Mouse (Mus musculus) hindbrain, embryonic 15.5 days (tissue): ENCODE results near the gene Camta1. TPM values are rescaled to one million over a fixed set of nuclear protein-coding genes. Genes with fewer than 3 reads are reported as not detected.

ENCODE experiments used
- ATAC-seq: fragments of 200-750 bp; cut with Nextera tagmentation; 2 replicates; pipeline ENCODE4 v1.8.0; 2017; ENCODE audit warnings: low read depth, moderate number of reproducible peaks, moderate TSS enrichment; ENCODE audit not compliant: low FRiP score
- H3K27ac ChIP-seq: fragments of 300-500 bp; sonication (generic); replicated peaks from 2 replicates; pipeline ENCODE4 v1.5.1; 2015; ENCODE audit warnings: mild to moderate bottlenecking, inconsistent platforms
- H3K27me3 ChIP-seq: fragments of 300-500 bp; sonication (generic); 2 replicates; pipeline ENCODE4 v1.6.1; 2015; ENCODE audit warnings: control low read depth, inconsistent platforms
- H3K36me3 ChIP-seq: fragments of 300-500 bp; sonication (generic); 2 replicates; pipeline ENCODE4 v1.6.1; 2015; ENCODE audit warnings: control low read depth, inconsistent platforms
- H3K4me1 ChIP-seq: fragments of 300-500 bp; sonication (generic); replicated peaks from 2 replicates; pipeline ENCODE4 v1.6.1; 2015; ENCODE audit warnings: control low read depth, inconsistent platforms
- H3K4me2 ChIP-seq: fragments of 300-500 bp; sonication (generic); 2 replicates; pipeline ENCODE4 v1.6.1; 2015; ENCODE audit warnings: moderate library complexity, mild to moderate bottlenecking, inconsistent platforms
- H3K4me3 ChIP-seq: fragments of 300-500 bp; sonication (generic); 2 replicates; pipeline ENCODE4 v1.5.1; 2015; ENCODE audit warnings: mild to moderate bottlenecking, inconsistent platforms
- H3K9ac ChIP-seq: fragments of 300-500 bp; sonication (generic); 2 replicates; pipeline ENCODE4 v1.6.1; 2015; ENCODE audit warnings: inconsistent platforms
- H3K9me3 ChIP-seq: fragments of 300-500 bp; sonication (generic); 2 replicates; pipeline ENCODE4 v1.6.1; 2016; ENCODE audit warnings: control low read depth, inconsistent platforms
- WGBS: fragments of 180-500 bp; shearing (Covaris S2); methylation state at CpG from one replicate; pipeline ENCODE4 v1.1.7; 2015; 5-methylcytosine and 5-hydroxymethylcytosine counted together
- polyA plus RNA-seq: library from polyadenylated mRNA; unstranded; fragments of >200 nt; fragmentation: Nextera tagmentation; extraction: Ambion mirVana; gene quantifications from 2 replicates; pipeline ENCODE4 v1.2.1, GENCODE M21; 2015

The Camta1 gene
- polyA plus RNA-seq, 1 experiment from 2014 or later, result 150 TPM

DNA sequence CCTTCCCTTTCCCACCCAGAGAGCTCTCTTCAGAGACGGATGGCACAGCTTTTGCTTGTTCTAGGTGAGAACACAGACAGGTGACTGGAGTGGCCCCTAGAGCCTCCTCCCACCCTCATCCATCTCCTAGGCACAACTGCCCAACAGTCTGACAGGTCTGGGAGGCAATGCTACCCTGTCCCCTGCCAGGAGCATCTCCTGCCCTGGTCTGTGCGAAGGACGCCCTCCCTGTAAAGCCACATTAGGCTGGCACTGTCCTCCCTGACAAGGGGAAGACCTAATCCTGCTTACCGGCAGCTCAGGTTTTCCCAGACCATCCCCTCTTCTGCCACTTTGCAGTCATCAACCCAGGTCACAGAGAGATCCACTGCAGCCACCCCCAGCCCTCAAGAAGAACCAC is 206.4 kb downstream of the Camta1 start:
- Histone ChIP-seq H3K9ac (no peak overlapping the region), H3K27ac (peak overlapping the region; percentile 56; the same call in 1 of the 2 replicates)

DNA sequence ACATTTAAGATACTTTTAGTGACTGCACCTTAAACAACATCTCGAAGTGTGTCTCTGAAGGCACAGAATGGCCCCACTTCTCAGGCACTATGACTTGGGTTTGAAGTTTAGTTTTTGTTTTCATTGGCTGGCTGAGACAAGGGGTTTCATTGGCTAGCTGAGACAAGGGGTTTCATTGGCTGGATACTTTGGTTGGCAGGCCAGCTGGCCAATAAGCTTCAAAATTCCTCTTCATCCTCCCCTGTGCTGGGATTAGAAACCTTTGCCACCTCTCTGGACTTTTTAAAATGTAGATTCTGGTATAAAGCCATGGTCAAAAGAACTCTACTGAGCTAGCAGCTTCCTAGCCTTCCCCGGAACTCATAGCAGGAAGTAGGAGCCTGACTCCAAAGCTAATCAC is 219.3 kb downstream of the Camta1 start:
- Histone ChIP-seq H3K27ac (no peak overlapping the region), H3K4me2 (no peak overlapping the region), H3K27me3 (no peaks in the 10 kb centered on the region), H3K9ac (no peak overlapping the region), H3K9me3 (no peaks in the 10 kb centered on the region), H3K4me3 (no peak overlapping the region), H3K36me3 (no peaks in the 10 kb centered on the region), H3K4me1 (peaks cover 26% of the 10 kb centered on the region)
- ATAC-seq, result no peak
- WGBS, result 89% methylated on average over 2 of the region's 2 CpGs

More for the DNA sequence above, 206.4 kb downstream of the Camta1 start:
- no peaks in the 10 kb centered on the region for H3K27me3 ChIP-seq
- WGBS, result 75% methylated on average over 4 of the region's 4 CpGs
- no peak overlapping the region for H3K4me3 ChIP-seq
- no peak for ATAC-seq
- no peaks in the 10 kb centered on the region for H3K36me3 ChIP-seq
- H3K4me1 ChIP-seq, result peaks cover 31% of the 10 kb centered on the region
- no peak overlapping the region for H3K4me2 ChIP-seq
- H3K9me3 ChIP-seq, result no peaks in the 10 kb centered on the region

DNA sequence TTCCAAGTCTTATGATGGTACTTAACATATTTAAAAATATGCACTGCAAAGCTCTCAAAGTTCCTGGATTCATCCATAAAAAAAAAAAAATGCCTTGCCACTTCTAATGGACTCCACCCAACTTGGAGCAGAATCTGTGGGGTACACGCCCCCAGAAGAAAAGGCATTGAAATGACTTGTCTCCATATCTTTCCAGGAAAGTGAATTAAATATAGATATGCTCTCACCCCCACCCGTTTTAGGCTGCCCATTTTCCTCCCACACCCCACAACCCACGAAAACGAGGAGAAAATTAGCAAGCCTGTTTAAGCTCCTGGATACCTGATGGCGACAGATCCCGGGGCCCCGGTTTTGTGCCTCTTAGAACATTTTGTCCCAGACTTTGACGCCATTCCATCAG is 220.7 kb downstream of the Camta1 start:
- WGBS, result 86% methylated on average over 8 of the region's 8 CpGs

DNA sequence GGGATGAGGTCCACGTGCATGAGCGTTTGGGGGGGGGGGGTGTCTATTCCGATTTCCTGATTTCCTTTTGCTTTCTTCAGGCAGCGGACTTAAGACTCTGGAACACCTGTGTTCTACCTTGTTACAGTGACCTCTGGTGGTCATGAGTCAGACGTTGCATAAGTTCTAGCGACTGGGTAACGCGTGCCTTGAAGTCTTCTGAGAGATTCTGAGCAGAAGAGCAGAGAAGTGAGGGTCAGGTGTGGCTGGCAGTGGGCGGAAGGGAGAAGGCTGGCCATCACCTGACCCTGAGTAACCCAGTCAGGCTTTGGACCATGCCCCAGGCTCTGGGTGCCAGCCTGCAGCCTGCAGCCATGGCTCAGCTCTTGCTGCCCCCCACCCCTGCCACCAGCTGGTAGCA is 222.7 kb downstream of the Camta1 start:
- WGBS, result 18% methylated on average over 9 of the region's 9 CpGs
- no peak for ATAC-seq
- Histone ChIP-seq H3K9me3 (no peaks in the 10 kb centered on the region), H3K4me2 (no peak overlapping the region), H3K4me1 (peaks cover 43% of the 10 kb centered on the region), H3K27ac (no peak overlapping the region), H3K4me3 (no peak overlapping the region), H3K36me3 (no peaks in the 10 kb centered on the region), H3K9ac (no peak overlapping the region), H3K27me3 (no peaks in the 10 kb centered on the region)

More for the DNA sequence above, 220.7 kb downstream of the Camta1 start:
- Histone ChIP-seq H3K36me3 (no peaks in the 10 kb centered on the region), H3K27me3 (no peaks in the 10 kb centered on the region), H3K4me2 (no peak overlapping the region), H3K27ac (no peak overlapping the region), H3K4me1 (peaks cover 32% of the 10 kb centered on the region), H3K9me3 (no peaks in the 10 kb centered on the region), H3K9ac (no peak overlapping the region), H3K4me3 (no peak overlapping the region)
- no peak for ATAC-seq

DNA sequence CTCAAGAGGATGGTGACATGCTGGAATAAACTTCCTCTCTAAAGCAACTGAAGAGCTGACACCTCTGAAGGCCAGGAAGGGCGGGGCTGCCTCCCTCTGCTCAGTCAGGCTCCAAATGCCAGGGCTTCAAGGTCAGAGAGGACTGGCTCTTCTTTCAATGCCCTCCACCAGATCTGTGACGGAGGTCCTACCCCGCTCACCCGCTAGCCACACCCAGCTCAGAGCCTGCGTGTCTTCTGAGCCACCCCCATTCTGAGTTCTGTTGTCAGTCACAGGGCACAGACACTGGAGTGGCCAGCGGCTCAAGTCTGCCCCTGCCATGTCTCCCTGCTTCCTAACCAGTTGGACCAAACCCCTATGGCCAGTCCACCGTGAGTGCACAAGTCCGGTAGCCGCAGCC is 224.3 kb downstream of the Camta1 start:
- Histone ChIP-seq H3K27ac (no peak overlapping the region), H3K4me1 (peaks cover 44% of the 10 kb centered on the region), H3K27me3 (no peaks in the 10 kb centered on the region), H3K4me3 (no peak overlapping the region), H3K4me2 (no peak overlapping the region), H3K9me3 (no peaks in the 10 kb centered on the region), H3K36me3 (no peaks in the 10 kb centered on the region), H3K9ac (no peak overlapping the region)
- ATAC-seq, result no peak
- 61% methylated on average over 9 of the region's 9 CpGs for WGBS

DNA sequence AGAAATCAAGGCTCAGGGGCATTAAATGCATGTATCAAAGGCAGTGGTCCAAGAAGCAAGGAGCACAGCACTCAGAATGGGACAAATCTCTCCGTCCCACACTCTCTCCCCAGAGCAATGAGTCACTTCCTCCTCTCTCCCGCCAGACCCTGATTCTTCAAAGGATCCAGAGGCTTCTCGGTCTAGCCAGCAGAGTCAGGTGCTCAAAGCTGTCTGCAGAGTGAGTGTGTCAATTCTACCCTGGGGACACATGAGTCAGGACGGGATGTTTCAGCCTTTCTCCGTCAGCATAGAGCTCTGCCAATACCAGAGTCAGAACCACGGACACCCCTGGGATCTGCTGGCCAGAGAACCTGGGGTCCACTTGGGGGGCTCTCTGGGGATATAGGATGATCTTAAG is 226.9 kb downstream of the Camta1 start:
- Histone ChIP-seq H3K36me3 (no peaks in the 10 kb centered on the region), H3K4me1 (peaks cover 46% of the 10 kb centered on the region), H3K9me3 (no peaks in the 10 kb centered on the region), H3K4me3 (no peak overlapping the region), H3K27me3 (no peaks in the 10 kb centered on the region), H3K9ac (no peak overlapping the region), H3K27ac (no peak overlapping the region), H3K4me2 (no peak overlapping the region)
- no peak for ATAC-seq
- 49% methylated on average over 6 of the region's 6 CpGs for WGBS

DNA sequence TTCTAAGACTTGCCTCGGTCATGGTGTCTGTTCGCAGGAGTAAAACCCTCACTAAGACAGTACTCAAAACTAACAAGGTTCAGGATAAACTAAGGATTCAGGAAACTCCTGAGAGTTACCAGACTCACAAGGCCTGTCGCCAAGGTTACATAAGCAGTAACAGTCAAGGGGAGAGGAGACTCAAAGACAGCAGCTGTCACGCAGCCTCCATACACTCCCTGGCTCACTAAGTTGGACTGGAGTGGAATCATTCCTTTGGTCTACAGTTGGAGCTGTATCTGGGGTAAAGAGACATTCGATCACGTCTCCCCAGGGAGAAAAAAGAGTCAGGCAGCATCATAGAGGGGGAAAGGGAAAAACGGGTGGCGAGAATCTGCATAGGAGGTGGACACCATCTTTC is 227.9 kb downstream of the Camta1 start:
- no peaks in the 10 kb centered on the region for H3K36me3 ChIP-seq
- 92% methylated on average over 8 of the region's 8 CpGs for WGBS
- no peak overlapping the region for H3K4me3 ChIP-seq
- H3K27me3 ChIP-seq, result no peaks in the 10 kb centered on the region
- no peak overlapping the region for H3K27ac ChIP-seq
- H3K9me3 ChIP-seq, result no peaks in the 10 kb centered on the region
- no peak overlapping the region for H3K4me2 ChIP-seq
- no peak for ATAC-seq
- no peak overlapping the region for H3K9ac ChIP-seq
- H3K4me1 ChIP-seq, result peaks cover 41% of the 10 kb centered on the region

DNA sequence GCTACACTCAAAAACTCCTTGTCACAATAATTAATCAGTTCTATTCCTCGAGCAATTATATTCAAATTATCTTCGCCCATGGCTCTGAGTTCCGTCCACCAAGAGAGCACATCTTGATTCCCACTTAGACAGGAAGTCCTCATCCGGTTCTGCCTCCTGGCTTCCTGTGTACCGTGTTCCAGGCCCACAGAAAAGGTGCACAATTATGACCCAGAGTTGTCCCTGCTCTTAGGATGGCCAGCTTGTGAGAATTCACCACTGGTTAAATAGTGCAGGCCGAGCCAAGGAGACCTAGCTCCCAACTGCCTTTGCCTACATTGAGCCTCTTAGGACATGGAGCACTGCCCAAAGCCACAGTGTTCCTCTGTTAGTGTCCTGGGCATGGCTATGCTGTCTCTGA is 229.4 kb downstream of the Camta1 start:
- Histone ChIP-seq H3K4me2 (no peak overlapping the region), H3K27ac (no peak overlapping the region), H3K27me3 (no peaks in the 10 kb centered on the region), H3K36me3 (no peaks in the 10 kb centered on the region), H3K4me1 (peaks cover 31% of the 10 kb centered on the region), H3K9ac (no peak overlapping the region), H3K4me3 (no peak overlapping the region), H3K9me3 (no peaks in the 10 kb centered on the region)
- WGBS, result 79% methylated on average over 6 of the region's 6 CpGs
- ATAC-seq, result no peak

DNA sequence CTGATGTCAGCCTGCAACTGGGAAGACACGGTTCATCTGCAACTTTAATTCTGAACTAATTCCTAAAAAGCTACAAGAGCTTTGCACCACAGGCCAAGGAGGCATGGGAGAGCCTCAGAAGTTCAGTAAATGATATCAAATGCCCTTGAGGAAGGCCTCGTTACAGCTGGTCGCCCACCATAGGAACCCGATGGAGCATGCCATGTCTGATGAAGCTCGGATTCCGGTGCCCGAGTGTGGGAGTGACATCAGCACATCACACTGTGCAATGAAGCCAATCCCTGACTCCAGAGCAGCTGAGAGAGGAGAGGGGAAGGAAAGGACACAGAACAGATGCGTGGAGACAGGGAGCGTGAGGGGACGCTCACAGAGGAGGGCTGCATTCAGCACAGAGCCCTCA is 231.0 kb downstream of the Camta1 start:
- no peaks in the 10 kb centered on the region for H3K9me3 ChIP-seq
- H3K36me3 ChIP-seq, result no peaks in the 10 kb centered on the region
- no peak overlapping the region for H3K4me2 ChIP-seq
- H3K4me3 ChIP-seq, result no peak overlapping the region
- ATAC-seq, result no peak
- WGBS, result 27% methylated on average over 10 of the region's 10 CpGs
- H3K27ac ChIP-seq, result no peak overlapping the region
- no peak overlapping the region for H3K9ac ChIP-seq
- H3K4me1 ChIP-seq, result peaks cover 25% of the 10 kb centered on the region
- H3K27me3 ChIP-seq, result no peaks in the 10 kb centered on the region

DNA sequence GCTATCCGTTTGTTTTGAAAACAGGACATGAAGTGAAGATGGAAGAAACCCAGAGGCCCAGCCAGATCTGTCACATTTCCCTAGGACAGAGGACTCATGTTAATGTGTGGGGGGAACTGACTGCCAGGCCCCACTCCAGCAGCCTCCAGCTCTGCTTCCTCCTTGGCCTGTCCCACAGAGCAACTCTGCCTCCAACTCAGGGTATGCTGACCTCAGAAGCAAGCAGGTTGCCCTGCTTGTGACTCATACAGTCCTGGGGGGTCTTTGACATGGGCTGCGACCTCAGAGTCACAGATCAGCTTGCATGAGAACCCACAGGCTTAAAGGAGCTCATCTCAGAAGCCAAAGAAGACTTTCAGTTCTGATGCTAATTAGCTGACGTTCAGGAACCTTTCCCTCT is 231.4 kb downstream of the Camta1 start:
- Histone ChIP-seq H3K36me3 (no peaks in the 10 kb centered on the region), H3K9me3 (no peaks in the 10 kb centered on the region), H3K4me2 (no peak overlapping the region), H3K9ac (no peak overlapping the region), H3K4me1 (peaks cover 21% of the 10 kb centered on the region), H3K27me3 (no peaks in the 10 kb centered on the region), H3K27ac (no peak overlapping the region), H3K4me3 (no peak overlapping the region)
- ATAC-seq, result no peak
- 42% methylated on average over 3 of the region's 3 CpGs for WGBS

DNA sequence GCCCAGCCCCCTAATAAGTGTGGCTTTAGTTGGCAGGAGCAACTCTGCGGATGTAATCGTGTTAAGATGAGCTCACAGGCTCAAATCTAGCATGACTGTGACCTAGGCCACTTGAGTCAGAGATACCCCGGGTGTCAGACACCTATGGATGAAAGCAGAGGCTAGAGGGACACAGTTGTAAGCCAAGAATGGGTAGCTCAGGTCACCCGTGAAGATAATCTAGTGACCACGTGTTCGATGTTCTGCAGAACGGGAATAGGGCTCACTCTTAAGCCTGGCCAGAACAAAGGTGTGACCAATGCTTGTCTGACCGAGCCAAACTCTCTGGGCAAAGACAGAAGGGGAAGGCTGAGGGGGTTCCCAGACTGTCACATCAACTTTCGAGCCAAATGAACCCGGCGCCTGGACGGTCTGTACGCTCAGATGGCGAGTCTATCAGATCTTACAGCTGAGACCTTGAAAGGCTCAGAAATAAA is 242.1 kb downstream of the Camta1 start:
- peak; percentile 36; the same call in 1 of the 2 replicates for ATAC-seq
- H3K4me3 ChIP-seq, result no peak overlapping the region
- H3K9me3 ChIP-seq, result no peaks in the 10 kb centered on the region
- H3K27me3 ChIP-seq, result no peaks in the 10 kb centered on the region
- no peak overlapping the region for H3K4me2 ChIP-seq
- WGBS, result 45% methylated on average over 14 of the region's 14 CpGs
- H3K36me3 ChIP-seq, result no peaks in the 10 kb centered on the region
- 0 out of 2 replicates have a peak overlapping the region, but pooled peaks have one; percentile 4 for H3K9ac ChIP-seq
- H3K4me1 ChIP-seq, result peaks cover 31% of the 10 kb centered on the region
- 0 out of 2 replicates have a peak overlapping the region, but pooled peaks have one; percentile 21 for H3K27ac ChIP-seq

DNA sequence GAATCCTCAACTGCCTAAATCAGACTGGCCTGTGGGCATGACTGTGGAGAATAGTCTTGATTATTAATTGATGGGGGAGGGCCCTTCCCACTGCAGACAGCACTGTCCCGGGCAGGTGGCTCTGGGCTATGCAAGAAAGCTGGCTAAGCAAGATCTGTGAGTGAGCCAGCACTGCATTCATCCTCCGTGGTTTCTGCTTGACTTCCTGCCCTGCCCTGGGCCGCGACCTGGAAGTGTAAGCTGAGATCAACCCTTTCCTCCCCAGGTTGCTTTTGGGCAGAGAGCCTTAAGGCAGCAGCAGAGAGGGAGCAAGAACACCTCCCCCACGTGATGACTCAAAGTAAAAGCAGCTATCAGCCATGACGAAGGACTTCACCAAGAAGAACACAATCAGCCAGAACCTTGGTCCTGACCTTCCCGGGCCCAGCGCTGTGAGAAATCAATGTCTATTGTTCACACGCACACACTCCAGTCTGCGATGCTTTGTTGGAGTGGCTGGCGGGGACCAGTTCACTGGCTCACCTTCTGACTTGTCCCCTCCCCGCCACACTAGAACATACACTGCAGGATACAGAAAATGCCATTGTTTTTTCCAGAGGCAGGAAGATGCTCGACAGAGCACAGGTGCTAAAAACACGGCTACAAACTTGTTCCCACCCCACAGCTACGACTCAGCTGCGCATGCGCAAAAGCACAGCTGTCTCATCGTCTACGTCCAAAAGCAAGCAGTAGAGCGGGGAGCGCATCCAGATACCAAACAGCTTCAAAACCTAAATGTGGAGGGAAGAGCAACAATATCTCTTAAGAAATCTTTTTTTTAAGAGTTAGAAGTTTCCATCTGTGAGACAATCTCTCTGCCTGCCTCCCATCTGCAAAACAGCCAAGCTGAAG is 243.0 kb downstream of the Camta1 start:
- H3K9ac ChIP-seq, result no peak overlapping the region

More for the DNA sequence above, 243.0 kb downstream of the Camta1 start:
- Histone ChIP-seq H3K4me1 (peaks cover 31% of the 10 kb centered on the region), H3K36me3 (no peaks in the 10 kb centered on the region), H3K27me3 (no peaks in the 10 kb centered on the region), H3K9me3 (no peaks in the 10 kb centered on the region), H3K4me3 (no peak overlapping the region), H3K4me2 (peak overlapping the region; percentile 20; the same call in 1 of the 2 replicates), H3K27ac (0 out of 2 replicates have a peak overlapping the region, but pooled peaks have one; percentile 21)
- 23% methylated on average over 21 of the region's 21 CpGs for WGBS
- peak; percentile 67 for ATAC-seq
